Mouse (Mus musculus): ENCODE data around the gene Gal3st1.

Gal3st1 gene

DNA sequence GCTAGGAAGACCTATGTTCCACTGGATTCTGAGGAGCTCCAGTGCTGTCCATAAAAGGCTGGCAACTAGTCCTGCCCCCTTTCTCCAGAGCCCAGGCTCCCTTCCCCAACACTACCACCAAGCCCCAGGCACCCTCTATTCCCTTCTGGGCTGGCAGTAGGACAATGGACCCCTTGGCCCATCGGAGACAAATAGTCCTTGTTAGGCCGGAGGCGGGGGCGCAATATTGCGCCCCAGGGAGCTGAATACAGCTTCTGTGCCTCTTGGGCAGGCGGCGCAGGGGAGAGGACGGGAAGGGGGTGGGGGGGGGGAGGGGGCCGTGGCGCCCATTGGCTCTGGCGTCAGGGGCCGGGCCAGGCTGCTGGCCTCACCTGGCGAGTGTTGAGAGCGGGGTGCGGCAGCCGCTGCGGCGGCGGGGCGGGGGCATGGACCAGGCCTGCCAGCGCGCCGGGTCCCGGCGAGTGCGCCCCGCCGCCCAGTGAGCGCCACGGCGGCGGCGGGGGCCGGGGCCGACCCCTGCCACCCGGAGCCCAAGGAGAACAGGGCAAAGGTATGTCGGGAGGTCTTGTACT lies at the start of gene Gal3st1:
Gene Gal3st1, plus strand, starts transcription at position 346 of the 572 bp plus-strand sequence.
- WGBS, result 2% methylated on average over 37 of the region's 37 CpGs

DNA sequence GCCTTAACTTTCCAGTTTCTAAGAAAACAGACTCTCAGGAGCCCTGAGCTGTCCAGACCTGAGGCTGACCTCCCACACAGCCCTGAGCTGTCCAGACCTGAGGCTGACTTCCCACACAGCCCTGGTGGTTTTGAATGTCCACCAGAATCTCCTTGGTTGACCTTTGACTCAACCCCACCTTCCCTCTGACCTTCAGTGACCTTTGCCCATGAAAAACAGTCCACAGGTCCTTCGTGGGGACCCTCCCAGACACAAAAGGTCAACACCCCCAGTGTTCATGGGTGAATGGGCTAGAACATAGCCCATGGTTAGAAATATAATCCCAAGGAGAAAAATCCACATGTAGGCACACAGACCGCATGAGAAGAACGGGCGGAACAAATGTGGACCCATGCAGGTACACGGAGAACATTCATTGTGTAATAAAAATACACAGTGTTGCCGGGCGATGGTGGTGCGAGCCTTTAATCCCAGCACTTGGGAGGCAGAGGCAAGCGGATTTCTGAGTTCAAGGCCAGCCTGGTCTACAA lies 49.6 kb upstream of the Gal3st1 start:
- WGBS, result 91% methylated on average over 9 of the region's 9 CpGs

DNA sequence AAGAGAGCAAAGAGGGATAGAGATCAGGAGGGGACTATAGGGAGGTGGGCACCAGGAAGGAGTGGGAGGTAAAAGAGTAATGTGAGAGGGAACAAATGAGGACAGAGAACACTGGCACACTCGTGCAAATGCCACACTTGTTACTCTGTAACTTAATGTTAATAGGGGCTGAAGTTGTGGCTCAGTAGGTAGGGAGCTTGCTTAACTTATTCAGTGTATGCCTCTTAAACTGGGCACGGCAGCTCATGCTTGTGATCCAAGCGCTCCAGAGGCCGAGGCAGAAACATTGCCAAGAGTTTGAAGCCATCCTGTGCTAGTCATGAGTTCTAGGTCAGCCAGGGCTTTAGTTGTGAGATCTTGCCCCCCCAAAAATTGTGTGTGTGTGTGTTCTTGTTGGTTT lies 48.3 kb upstream of the Gal3st1 start:
- 78% methylated on average over 4 of the region's 4 CpGs for WGBS

DNA sequence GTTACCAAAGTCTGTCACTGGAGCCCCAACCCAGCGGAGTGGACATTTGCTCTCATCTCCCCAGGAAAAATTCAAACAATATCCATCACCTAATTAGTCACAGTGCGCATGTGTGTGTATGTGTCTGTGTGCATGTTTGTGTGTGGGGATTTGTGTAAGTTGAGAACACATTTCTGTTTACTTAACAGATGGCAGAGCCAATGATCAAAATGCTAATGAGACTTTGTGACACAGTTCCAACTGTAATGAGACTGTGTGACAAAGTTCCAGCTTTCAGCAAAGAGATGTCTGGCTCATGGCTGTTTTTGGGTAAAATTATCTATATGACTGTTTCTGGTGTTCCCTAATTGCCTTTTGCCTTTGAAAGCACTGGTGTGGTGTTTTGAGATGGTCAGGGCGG lies 47.1 kb upstream of the Gal3st1 start:
- 72% methylated on average over 3 of the region's 3 CpGs for WGBS

DNA sequence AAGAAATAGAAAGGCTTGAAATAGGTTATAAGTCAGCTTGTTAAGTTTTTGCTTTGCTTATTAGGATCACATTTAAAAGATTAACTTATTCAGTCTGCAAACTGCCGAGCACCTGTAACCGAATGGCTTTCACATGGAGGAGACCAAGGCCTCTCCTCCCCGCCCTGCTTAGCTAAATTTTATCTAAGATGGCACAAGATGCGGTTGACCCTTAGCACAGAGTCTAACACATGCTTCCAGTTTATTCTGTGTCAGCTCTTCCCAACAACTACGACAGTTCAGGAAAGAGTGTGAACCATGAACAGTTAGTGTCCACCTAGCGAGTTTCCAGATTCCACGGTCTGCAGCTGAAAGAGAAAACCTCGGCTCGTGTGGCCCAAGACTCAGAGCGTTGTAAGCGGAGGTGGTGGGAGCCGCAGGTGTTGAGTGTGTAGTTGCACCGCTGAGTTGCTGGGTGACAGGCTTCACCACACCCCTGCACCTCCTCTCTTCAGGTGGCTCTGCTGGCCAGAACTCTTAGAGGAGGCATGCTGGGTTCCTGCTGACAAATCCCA lies 46.0 kb upstream of the Gal3st1 start:
- 88% methylated on average over 13 of the region's 13 CpGs for WGBS

DNA sequence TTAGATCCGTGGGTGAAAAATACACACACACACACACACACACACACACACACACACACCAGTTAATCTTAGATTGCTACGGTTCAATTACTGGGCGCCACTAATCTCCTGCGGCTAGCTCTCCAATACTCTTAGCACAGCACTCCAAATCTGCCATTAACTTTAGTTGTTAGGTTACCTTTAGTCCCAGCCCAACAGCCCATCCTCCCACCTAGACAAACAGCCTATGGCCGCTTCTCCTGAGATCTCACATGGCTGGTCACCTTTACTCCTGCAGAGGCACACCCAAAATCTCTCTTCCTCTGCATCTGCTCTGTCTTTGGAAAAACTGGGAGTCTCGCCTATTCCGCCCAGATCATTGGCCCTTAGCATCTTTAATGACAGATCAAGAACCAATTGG lies 42.1 kb upstream of the Gal3st1 start:
- WGBS, result 90% methylated on average over 7 of the region's 7 CpGs

DNA sequence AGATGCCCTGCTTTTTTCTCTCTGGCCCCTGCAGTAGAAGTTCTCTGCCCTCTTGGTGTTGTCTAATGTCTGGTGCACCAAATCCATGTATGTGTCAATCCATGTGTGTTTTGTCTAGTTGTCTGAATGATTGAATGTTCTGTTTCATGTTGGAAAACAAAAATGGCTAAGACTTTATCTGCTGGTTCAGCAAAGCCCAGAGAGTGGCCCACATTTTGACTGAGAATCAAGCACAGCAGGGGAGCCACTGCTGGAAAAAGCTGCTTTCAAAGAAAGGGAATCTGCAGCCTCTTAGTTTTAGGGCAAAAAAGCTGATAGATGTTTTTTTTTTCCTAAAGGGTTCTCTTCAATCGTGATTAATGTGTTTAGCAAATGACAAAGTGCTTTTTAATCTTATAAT lies 37.0 kb upstream of the Gal3st1 start:
- WGBS, result 44% methylated on average over 1 of the region's 1 CpGs

DNA sequence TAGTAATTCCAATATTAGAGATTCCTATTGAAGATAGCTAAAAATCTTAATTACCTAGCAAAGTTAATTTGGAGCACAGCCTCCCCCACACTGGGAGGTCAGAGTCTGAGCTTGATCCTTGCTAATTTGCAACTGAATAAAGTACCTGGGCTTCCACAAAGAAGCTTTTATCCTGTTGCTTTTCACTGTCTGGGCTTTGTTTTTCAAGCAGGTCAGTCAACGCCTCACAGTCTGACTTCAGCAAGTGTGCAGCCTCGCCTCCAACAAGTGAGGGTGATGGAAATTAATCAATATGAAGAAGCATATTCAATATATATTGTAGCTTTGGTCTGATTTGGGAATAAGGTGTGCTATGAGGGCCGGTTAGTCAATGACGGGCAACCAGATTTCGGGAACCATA lies 28.6 kb upstream of the Gal3st1 start:
- 78% methylated on average over 5 of the region's 5 CpGs for WGBS

DNA sequence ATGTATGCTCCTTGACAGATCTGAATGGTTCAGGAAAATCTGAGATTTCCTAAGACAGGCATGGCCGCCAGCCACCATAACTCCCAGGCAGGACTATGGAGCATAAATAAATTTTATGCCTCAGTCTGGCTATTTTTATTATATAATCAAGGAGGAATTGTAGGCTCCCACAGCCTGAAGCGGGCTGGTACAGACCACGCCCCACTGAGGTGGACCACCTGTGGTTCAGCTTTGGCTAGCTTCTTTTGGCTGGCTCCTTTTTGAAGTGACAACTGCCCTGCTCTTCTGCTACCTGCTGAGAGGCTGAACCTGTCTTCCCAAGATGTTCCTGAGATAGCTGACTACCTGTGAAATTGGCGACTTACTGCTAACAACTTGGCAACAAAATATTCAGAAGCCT lies 28.1 kb upstream of the Gal3st1 start:
- 81% methylated on average over 4 of the region's 4 CpGs for WGBS

DNA sequence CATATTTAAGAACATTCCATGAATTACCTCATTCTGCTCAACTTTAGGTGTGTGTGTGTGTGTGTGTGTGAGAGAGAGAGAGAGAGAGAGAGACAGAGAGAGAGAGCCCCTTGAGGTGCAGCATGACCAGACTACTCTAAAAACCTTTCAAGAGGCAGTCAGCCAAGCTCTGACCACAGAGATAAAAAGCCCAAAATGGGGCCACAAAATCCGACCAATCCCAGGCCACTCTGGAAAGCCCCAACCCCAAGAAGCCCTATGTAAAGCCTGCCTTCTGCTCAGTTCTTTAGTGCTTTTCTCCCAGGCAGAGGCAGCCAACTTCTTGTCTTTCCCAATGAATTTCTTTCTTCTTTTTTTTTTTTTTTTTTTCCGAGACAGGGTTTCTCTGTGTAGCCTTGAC lies 22.5 kb upstream of the Gal3st1 start:
- 49% methylated on average over 2 of the region's 2 CpGs for WGBS

DNA sequence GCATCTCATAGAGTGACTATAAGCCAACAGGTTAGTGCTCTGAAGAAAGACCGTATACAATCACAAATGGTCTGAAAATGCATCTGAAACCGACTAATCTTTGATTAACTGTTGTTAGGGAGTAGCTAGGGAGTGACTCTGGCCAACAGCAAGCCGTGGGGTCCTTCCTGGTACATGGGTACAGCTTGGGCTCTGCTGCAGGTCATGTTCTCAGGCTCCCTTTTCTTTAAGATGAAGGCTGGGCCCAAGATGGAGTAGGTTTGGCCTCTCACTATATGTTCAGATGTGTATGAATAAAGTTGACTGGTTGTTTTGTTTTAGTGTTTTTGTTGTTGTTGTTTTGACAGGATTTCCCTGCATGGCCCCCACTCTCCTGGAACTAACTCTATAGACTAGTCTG lies 21.7 kb upstream of the Gal3st1 start:
- WGBS, result 70% methylated on average over 3 of the region's 3 CpGs

DNA sequence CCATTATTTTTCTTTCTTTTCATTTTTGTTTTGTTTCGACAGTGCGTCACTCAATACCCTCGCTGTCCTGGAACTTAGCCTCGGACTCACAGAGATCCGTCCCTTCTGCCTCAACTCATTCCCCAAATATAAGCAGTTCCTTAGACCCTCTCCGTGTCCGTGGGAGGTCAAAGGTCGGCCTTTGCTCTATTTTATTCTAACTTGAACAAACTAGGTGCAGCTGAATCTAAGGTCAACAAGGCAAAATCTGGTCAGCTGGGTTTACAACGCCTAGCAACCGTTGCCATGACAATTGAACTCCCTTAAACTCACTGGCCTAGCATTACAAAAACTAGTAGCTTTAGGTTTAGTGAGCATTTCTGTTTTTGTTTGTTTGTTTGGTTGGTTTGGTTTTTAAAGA lies 20.3 kb upstream of the Gal3st1 start:
- WGBS, result 85% methylated on average over 10 of the region's 10 CpGs

DNA sequence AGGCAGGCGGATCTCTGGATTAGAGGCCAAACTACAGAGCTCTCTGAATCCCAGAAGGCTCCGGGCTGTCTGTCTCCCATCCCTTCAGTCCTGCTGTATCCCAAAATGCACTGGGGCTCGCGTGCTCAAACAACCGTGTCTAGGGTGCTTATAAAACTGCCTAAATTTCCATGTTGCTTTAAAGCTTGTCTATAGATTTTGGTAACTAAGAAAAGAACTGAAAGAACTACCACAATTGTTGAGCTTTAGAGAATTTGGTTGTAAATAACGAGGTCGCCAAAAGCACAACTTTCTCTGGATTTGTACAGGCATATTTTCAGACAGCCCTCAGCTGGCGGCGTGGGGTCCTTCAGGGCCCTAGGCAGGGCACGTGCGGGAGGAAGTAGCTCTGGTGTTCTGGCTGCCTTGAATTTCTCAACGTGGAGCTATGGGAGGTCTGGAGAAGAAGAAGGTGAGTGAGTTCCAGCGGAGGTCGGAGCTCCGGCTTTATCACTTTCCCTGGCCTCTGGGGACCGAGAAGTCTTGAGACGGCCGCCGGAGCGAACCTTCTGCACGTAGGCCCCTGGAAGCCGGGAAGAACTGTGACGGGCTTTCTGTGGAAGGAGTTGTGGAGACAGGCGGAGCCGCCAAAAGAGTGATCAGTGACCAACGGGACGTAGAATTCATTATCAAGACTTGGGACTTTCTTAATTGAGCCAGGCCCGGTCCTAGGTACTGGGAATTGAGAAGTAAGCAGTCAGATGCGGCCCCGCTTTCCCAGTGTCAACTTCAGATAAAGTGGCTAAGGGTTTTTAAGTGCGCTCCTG lies 19.6 kb upstream of the Gal3st1 start, which contains the start of gene Pes1:
Gene Pes1, plus strand, starts transcription at position 366 of the 806 bp plus-strand sequence.
- WGBS, result under 1% methylated on average over 31 of the region's 31 CpGs

DNA sequence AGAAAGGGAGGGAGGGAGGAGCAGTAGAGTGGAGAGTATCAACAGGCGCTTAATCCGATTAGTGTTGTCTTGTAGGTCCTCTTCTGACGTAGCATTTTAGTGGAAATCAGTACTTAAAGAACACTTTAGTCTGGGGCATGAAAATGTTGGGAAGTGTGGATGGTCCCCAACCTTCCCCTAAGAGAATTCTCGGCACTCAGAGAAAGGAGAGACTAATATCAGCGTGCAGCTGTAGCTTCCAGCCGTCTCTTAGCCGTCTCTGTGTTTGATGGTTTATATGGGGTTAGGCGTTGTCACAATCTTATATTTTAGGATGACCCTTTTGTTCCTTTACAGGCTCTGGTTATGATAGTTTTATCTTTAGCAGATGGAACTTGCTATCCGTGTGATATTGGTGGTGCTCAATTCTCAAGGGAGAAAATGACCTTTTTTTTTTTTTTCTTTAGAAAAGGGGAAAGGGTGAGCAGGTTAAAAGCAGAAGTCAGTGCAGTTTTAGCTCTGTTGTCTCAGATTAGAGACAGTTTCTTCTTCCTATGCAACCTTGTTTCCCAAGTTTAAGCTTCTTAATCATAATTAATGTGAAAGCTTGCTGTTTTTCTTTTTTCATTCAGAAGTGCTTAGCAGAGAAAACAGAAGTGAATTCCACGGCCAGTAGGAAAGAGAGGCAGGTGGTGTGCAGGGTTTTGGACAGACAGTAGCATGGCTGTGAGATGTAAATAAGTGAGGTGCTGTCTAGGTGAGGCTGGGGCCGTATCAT lies 18.8 kb upstream of the Gal3st1 start:
- WGBS, result 12% methylated on average over 11 of the region's 11 CpGs

DNA sequence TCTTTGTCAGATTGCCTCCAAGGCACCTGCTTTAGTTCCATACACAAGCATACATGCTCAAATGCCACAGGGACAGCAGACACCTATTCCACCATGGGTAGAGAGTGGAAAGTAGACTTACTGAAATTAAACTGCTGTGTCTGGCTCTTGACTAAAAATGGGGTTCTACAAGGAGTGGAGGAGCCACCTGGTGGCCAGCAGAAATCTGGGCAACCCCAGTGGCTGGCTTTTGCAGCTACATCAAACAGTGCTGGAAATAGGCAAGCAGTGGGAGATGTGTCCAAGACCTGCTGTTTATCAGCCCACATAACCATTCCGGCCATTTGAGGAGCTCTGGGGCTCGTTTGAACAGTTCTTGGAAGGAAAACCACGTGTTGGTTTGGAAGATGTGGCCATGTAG lies 13.6 kb upstream of the Gal3st1 start:
- WGBS, result 60% methylated on average over 3 of the region's 3 CpGs

DNA sequence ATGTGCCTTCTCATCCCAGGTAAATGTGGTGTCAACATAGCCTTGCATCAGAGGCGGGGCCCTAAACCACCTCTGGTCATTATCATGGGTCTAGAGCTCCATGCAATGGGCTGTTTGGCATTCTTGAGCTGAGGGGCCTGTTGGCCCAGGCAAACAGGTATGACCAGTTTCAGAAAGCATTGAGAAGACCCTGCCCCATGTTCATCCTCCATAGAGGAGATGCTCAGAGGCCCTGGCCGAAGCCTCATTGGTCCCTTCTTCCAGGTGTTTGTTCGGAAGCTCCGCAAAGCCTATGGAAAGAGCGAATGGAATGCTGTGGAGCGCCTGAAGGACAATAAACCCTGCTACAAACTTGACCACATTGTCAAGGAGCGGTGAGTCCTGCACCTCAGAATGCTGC lies 13.1 kb upstream of the Gal3st1 start:
- WGBS, result 96% methylated on average over 7 of the region's 7 CpGs

DNA sequence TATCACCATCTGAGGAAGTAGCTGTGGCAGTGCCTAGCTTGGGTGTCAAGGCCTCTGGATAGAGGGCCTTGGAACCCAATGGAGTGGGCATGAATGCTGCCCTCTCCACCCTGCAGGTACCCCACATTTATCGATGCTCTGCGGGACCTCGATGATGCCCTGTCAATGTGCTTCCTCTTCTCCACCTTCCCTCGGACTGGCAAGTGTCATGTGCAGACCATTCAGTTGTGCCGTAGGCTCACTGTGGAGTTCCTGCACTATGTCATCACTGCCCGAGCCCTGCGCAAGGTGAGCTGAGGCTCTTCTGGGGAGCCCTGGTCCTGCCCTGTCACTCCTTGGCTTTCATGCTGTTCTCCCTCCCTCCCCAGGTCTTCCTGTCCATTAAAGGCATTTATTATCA lies 10.4 kb upstream of the Gal3st1 start:
- WGBS, result 93% methylated on average over 7 of the region's 7 CpGs

DNA sequence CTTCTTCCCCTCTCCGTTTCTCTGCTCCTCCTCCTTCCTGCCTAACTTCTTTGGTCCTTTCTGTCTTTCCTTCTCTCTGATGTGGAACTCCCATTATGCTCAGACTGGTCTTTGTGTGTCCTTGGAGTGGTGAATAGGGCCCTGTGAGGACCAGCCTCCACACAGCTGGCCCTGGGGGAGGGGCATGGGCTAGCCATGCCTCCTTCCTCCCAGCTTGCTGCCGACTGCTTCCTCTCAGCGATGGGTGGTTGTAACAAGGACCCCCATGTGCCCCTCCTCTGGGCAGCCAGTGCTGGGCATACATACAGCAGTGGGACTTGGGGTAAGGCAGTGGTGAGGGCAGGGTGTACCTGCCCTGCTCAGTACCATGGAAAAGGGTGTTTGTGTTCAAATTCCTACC lies 9.1 kb upstream of the Gal3st1 start:
- 56% methylated on average over 3 of the region's 3 CpGs for WGBS

DNA sequence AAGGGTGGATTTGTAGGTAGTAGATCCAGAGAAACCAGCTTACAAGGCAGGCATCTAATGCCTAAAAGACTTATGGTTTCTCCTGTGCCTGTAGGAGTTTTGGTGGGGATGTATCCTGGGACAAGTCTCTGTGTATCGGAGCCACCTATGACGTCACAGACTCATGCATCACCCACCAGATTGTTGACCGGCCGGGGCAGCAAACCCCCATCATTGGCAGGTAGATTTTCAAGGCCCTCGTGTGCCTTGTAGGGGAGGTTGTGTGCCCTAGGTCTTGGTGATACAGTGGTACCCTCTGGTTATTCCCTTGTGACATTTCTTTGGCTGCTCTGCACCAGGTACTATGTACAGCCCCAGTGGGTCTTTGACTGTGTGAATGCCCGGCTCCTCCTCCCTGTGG lies 6.8 kb upstream of the Gal3st1 start, which contains the start of gene 4930556J24Rik:
Gene 4930556J24Rik, minus strand, starts transcription at position 101 of the 400 bp plus-strand sequence.
- WGBS, result 95% methylated on average over 6 of the region's 6 CpGs

DNA sequence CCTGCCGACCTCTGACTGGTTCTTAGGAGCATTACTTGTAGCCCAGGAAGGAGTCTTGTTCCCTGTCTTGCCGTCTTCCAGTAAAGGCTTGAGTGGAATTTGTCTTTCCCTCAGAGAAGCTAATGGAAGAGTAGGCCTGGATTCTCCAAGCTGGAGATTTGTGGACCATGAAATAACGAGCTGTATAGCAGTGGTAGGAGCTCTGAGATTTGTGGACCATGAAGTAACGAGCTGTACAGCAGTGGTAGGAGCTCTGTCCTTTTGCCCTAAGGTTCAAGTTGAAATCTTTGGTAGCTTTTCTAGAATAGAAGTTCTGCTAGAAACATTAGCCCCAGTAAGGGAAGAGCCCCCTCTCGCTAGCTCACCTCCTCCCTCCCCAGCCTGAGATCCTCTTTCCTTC lies 5.0 kb upstream of the Gal3st1 start:
- 90% methylated on average over 5 of the region's 5 CpGs for WGBS

DNA sequence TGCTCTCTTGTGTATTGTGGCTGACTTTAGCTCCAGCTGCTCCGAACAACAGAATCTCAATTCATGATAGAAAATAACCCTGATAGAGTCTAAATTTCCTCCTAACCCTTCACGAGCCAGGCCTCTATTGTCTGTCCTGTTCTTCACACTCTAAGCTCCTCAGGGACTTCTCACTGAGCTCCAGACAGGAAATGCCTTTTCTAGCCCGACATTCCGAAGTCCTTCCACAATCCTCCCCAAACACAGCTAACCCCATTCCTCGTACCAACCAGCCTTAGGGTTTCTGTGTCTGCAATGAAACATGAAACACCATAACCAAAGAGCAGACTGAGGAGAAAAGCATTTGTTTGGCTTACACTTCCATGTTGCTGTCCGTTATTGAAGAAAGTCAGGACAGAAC lies 1.9 kb upstream of the Gal3st1 start:
- 73% methylated on average over 6 of the region's 6 CpGs for WGBS
